Mouse (Mus musculus) midbrain, embryonic 11.5 days (tissue): ENCODE data around the gene Lipc. TPM values are rescaled to one million over a fixed set of nuclear protein-coding genes. Genes with fewer than 3 reads are reported as not detected.

Experiments
- ATAC-seq: fragments of 200-750 bp; cut with Nextera tagmentation; 2 replicates; pipeline ENCODE4 v1.8.0; 2017; ENCODE audit warnings: moderate TSS enrichment, moderate library complexity; ENCODE audit not compliant: low FRiP score
- DNase-seq: peaks from one replicate; pipeline ENCODE4 v3.0.0; 2015; ENCODE audit warnings: low spot score; ENCODE audit errors: missing footprints
- H3K27ac ChIP-seq: fragments of 300-500 bp; sonication (generic); 2 replicates; pipeline ENCODE4 v1.5.1; 2014; ENCODE audit warnings: low read depth, low read length
- H3K27me3 ChIP-seq: fragments of 300-500 bp; sonication (generic); 2 replicates; pipeline ENCODE4 v1.6.1; 2014; ENCODE audit warnings: mild to moderate bottlenecking, low read length, moderate library complexity, mixed read lengths; ENCODE audit not compliant: control insufficient read depth, insufficient read depth
- H3K36me3 ChIP-seq: fragments of 300-500 bp; sonication (generic); 2 replicates; pipeline ENCODE4 v1.6.1; 2014; ENCODE audit warnings: mild to moderate bottlenecking, low read length, moderate library complexity, mixed read lengths; ENCODE audit not compliant: control insufficient read depth, insufficient read depth
- H3K4me1 ChIP-seq: fragments of 300-500 bp; sonication (generic); 2 replicates; pipeline ENCODE4 v1.6.1; 2014; ENCODE audit warnings: low read length; ENCODE audit not compliant: control insufficient read depth, insufficient read depth
- H3K4me2 ChIP-seq: fragments of 300-500 bp; sonication (generic); 2 replicates; pipeline ENCODE4 v1.6.1; 2014; ENCODE audit warnings: mild to moderate bottlenecking, moderate library complexity
- H3K4me3 ChIP-seq: fragments of 300-500 bp; sonication (generic); 2 replicates; pipeline ENCODE4 v1.5.1; 2014; ENCODE audit warnings: low read depth, low read length
- H3K9ac ChIP-seq: fragments of 300-500 bp; sonication (generic); 2 replicates; pipeline ENCODE4 v1.6.1; 2014; ENCODE audit warnings: low read length
- H3K9me3 ChIP-seq: fragments of 300-500 bp; sonication (generic); 2 replicates; pipeline ENCODE4 v1.6.1; 2016; ENCODE audit warnings: low read length; ENCODE audit not compliant: control insufficient read depth
- WGBS: fragments of 180-500 bp; shearing (Covaris S2); extraction: QIAGEN DNeasy Blood & Tissue Kit; methylation state at CpG from one replicate; pipeline ENCODE4 v1.1.7; 2014; 5-methylcytosine and 5-hydroxymethylcytosine counted together
- polyA plus RNA-seq: library from polyadenylated mRNA; unstranded; fragments of >200 nt; fragmentation: Nextera tagmentation; extraction: Ambion mirVana; gene quantifications from 2 replicates; pipeline ENCODE4 v1.2.1, GENCODE M21; 2014

Gene Lipc
- polyA plus RNA-seq, 1 experiment from 2014 or later, result not detected

DNA sequence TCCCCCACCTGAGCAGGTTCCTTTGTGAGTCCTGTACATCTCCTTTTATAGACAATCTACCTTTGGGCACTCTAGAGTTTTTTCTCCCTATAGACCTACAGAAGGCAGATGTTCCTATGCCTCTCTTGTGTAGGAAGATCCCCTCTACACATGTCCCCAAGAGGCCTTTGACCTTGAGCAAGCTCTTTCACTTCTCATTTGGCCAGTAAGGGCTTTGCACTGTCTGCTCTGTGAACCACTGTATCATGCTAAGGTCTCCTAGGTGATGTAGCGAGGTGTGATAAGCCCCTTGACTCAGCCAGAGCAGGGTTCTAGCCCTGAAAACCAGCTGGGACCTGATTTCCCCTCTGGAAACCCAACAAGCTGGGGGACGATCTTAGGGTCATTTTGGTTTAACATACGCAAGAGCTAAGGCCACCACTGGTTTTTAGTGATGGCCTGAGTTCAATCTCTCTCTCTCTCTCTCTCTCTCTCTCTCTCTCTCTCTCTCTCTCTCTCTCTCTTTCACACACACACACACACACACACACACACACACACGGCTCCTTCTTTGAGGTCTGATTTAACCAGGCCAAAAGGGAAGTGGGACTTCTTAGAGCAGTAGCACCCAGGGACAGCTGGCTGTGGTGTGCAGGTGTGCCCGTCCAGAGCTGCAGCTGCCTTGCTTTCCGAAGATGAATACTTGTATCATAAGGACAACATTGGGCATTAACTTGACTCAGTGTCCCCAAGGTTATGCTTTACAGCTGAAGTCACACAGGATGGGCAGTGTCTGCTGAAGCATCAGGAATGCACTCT lies 118.7 kb downstream of the Lipc start:
- 84% methylated on average over 6 of the region's 6 CpGs for WGBS
- Histone ChIP-seq H3K9ac (no peak overlapping the region), H3K27ac (no peak overlapping the region), H3K4me1 (no peaks in the 10 kb centered on the region), H3K36me3 (no peaks in the 10 kb centered on the region), H3K4me3 (no peak overlapping the region), H3K4me2 (no peak overlapping the region), H3K27me3 (no peaks in the 10 kb centered on the region), H3K9me3 (no peaks in the 10 kb centered on the region)
- ATAC-seq (no peak), DNase-seq (no peak)

DNA sequence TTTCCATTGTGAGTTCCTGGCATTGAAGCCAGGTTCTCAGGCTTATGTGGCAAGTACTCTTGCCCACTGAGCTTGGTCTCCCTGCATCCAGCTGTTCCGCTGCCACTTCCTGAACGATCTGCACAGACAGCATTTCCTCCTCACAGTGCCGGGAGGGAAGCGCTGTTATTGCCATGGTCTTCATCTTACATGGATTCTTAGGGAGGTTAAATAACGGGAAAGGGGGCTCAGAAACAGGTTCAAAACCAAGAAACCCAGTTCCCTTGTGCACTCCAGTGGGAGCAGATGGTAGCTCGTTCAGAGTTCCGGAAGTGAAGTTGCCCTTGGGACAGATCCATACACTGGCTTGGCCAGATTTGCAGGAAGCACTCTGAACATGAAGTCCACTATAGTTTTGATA lies 119.8 kb downstream of the Lipc start:
- no peak overlapping the region for H3K4me3 ChIP-seq
- WGBS, result 87% methylated on average over 7 of the region's 7 CpGs
- H3K27me3 ChIP-seq, result no peaks in the 10 kb centered on the region
- H3K9me3 ChIP-seq, result no peaks in the 10 kb centered on the region
- no peaks in the 10 kb centered on the region for H3K36me3 ChIP-seq
- H3K4me2 ChIP-seq, result no peak overlapping the region
- H3K4me1 ChIP-seq, result no peaks in the 10 kb centered on the region
- H3K27ac ChIP-seq, result no peak overlapping the region
- no peak overlapping the region for H3K9ac ChIP-seq
- no peak for DNase-seq
- ATAC-seq, result no peak

DNA sequence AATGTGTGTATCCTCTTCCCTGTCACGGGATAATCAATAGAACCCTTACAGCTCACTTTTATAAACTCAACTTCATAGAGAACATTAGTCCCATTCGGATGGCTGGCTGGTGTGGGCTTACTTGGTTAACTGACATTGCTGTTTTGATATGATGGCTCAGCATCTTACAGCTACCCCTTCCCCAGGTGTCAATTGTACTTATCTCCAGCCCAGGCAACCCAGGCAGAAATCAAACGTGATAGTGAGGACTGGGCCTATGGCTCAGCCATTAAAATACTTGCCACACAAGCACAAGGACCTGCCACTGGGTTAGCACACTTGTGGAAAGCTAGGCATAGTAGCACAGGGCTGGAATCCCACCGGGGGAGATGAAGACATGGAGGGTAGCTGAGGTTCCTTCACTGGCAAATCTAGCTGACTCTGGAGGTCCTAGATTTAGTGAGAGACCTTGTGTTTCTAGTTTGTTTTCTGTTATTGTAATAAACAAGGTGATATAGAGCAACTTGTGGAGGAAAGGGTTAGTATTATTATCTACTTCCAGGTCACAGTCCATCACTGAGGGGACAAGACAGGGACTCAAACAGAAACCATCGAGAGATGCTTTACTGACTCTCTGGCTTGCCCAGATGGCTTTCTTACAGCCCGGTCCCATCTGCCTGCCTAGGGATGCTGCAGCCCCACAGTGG lies 121.0 kb downstream of the Lipc start:
- H3K4me1 ChIP-seq, result no peaks in the 10 kb centered on the region
- H3K4me3 ChIP-seq, result no peak overlapping the region
- H3K9ac ChIP-seq, result no peak overlapping the region
- H3K9me3 ChIP-seq, result no peaks in the 10 kb centered on the region
- H3K27me3 ChIP-seq, result no peaks in the 10 kb centered on the region
- DNase-seq (peak; percentile 57), ATAC-seq (no peak)
- 84% methylated on average over 6 of the region's 6 CpGs for WGBS
- no peak overlapping the region for H3K27ac ChIP-seq
- H3K4me2 ChIP-seq, result no peak overlapping the region
- no peaks in the 10 kb centered on the region for H3K36me3 ChIP-seq

DNA sequence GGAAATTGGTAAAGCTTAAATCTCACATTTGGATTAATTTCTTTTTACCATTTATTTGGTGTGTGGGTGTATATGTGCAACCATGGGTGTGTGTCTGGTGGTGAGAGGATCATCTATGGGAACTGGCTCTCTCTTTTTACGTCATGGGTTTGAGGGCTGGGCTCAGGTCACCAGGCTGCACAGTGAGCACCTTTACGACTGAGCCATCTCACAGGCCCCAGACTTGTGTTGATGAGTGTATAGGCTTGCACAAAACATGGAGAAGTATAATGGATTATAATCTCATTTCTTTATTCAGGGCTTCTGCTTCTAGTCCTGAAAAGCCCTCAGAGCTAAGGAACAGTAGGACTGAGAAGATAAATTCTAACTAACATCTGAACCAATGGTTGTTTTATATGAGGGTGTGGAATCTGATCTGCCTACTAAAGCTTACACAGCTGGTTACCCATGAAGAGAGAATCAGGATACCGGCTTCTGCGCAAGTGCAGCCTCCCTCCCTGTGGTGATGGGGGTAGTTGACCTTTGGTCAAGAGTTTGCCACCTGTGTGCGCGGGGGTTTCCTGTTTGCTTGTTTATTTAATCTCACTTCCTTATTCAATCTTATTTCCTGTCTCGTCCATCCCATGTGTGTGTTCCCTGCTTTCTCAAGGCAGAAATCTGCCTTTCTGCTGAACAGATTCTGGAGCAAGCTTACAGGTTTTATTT lies 122.1 kb downstream of the Lipc start:
- no peaks in the 10 kb centered on the region for H3K27me3 ChIP-seq
- no peak overlapping the region for H3K9ac ChIP-seq
- H3K4me2 ChIP-seq, result no peak overlapping the region
- no peak overlapping the region for H3K27ac ChIP-seq
- WGBS, result 70% methylated on average over 7 of the region's 7 CpGs
- no peaks in the 10 kb centered on the region for H3K4me1 ChIP-seq
- DNase-seq (peak; percentile 14), ATAC-seq (no peak)
- no peaks in the 10 kb centered on the region for H3K9me3 ChIP-seq
- H3K4me3 ChIP-seq, result no peak overlapping the region
- H3K36me3 ChIP-seq, result no peaks in the 10 kb centered on the region

DNA sequence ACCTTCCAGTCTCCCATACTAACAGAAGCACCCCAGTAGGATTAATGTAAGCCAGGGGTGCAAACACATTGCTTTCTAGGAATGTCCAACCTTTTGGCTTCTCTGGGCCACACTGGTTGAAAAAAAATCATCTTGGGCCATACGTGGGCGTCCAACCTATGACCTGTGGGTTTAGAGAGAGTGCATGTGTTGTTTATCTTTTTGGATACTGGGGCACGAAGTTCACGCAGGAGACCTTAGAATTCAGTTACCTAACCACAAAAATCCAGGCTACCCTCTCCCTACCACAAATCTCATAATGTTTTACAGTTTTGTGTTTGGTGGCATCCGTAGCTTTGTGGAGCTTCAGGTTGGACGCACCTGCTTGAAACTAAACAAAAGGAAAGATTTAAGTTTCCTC lies 124.1 kb downstream of the Lipc start:
- no peaks in the 10 kb centered on the region for H3K36me3 ChIP-seq
- no peak overlapping the region for H3K27ac ChIP-seq
- no peak overlapping the region for H3K9ac ChIP-seq
- no peak overlapping the region for H3K4me3 ChIP-seq
- no peak for ATAC-seq
- H3K4me2 ChIP-seq, result no peak overlapping the region
- no peaks in the 10 kb centered on the region for H3K9me3 ChIP-seq
- peak; percentile 83 for DNase-seq
- WGBS, result 91% methylated on average over 6 of the region's 6 CpGs
- no peaks in the 10 kb centered on the region for H3K4me1 ChIP-seq
- no peaks in the 10 kb centered on the region for H3K27me3 ChIP-seq

DNA sequence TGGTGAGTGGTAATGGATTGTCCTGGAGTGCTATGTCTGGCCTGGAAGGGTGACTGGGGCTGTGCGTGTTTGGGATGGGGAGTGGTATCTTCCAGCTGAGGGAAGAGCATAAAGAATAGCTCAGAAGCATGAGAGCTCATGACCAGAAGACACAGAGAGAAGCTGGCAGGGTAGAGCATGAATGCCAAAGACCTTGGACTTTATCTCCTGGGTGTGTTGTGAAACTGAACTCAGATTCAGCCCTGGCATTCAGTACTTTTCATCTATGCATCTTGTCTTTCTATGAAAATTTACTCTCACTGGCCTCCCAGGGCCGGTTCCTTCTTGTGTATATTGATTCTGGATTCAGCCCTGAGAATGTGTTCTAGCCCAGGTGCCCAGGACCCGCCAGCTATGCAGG lies 127.9 kb downstream of the Lipc start:
- H3K4me2 ChIP-seq, result no peak overlapping the region
- no peak for ATAC-seq
- WGBS, result 79% methylated on average over 3 of the region's 3 CpGs
- H3K9me3 ChIP-seq, result no peaks in the 10 kb centered on the region
- no peaks in the 10 kb centered on the region for H3K27me3 ChIP-seq
- H3K4me1 ChIP-seq, result no peaks in the 10 kb centered on the region
- H3K4me3 ChIP-seq, result no peak overlapping the region
- no peaks in the 10 kb centered on the region for H3K36me3 ChIP-seq
- H3K27ac ChIP-seq, result no peak overlapping the region
- DNase-seq, result no peak
- no peak overlapping the region for H3K9ac ChIP-seq

DNA sequence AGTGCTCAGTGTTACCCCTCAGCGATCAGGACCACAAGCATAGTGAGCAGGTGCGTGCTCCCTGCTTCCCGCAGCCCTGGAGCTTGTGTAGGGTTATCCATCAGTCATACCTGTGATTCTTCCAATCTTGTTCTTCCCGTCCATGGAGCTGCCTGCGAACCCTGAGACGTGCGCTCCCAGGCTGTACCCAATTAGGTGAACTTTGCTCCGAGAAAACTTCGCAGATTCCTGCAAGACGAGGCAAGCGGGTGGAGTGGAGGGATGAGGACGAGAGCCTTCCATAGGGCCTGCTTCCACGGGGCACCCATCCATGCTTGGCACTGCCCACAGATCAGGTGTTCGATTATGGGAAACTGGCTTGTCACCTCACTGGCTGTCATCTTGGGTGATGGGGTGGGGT lies 133.3 kb downstream of the Lipc start:
- H3K4me3 ChIP-seq, result no peak overlapping the region
- 87% methylated on average over 14 of the region's 14 CpGs for WGBS
- DNase-seq (no peak), ATAC-seq (no peak)
- H3K9ac ChIP-seq, result no peak overlapping the region
- no peaks in the 10 kb centered on the region for H3K9me3 ChIP-seq
- H3K4me2 ChIP-seq, result no peak overlapping the region
- H3K27ac ChIP-seq, result no peak overlapping the region
- H3K36me3 ChIP-seq, result no peaks in the 10 kb centered on the region
- no peaks in the 10 kb centered on the region for H3K27me3 ChIP-seq
- H3K4me1 ChIP-seq, result 0 out of 2 replicates have a peak, but pooled peaks cover 3% of the 10 kb centered on the region

DNA sequence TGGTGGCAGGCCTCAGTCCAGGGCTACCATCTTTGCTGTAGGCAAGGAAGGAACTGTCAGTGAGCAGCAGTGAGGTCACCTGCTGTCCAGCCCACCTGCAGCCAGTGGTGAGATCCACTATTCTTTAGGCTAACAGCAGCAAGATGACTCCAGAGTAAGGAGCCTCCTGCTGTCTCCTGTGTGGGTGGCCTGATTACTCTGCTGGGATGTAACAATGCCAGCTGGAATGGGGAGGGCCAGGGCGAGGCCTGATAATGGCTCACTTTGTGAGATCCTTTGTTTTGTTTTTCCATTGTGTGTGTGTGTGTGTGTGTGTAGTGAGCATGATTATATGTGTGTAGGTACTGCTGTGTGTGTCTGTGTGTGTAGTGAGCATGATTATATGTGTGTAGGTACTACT lies 134.6 kb downstream of the Lipc start:
- WGBS, result 44% methylated on average over 1 of the region's 1 CpGs
- H3K9me3 ChIP-seq, result no peaks in the 10 kb centered on the region
- no peaks in the 10 kb centered on the region for H3K36me3 ChIP-seq
- ATAC-seq (no peak), DNase-seq (peak; percentile 77)
- H3K4me1 ChIP-seq, result 0 out of 2 replicates have a peak, but pooled peaks cover 3% of the 10 kb centered on the region
- no peak overlapping the region for H3K4me2 ChIP-seq
- 0 out of 2 replicates have a peak overlapping the region, but pooled peaks have one; percentile 2 for H3K27ac ChIP-seq
- no peaks in the 10 kb centered on the region for H3K27me3 ChIP-seq
- H3K9ac ChIP-seq, result no peak overlapping the region
- H3K4me3 ChIP-seq, result no peak overlapping the region
